Mouse (Mus musculus): ENCODE measurements around the gene Meioc. TPM values are rescaled to one million over a fixed set of nuclear protein-coding genes. Genes with fewer than 3 reads are reported as not detected.
A peak's percentile ranks its signal among the peaks of the same experiment; 100 is the strongest.

Meioc gene
- polyA plus RNA-seq (2015; fragmentation: Nextera tagmentation; extraction: Ambion mirVana), result 0.55 and 1.0 TPM in 2 replicates

DNA sequence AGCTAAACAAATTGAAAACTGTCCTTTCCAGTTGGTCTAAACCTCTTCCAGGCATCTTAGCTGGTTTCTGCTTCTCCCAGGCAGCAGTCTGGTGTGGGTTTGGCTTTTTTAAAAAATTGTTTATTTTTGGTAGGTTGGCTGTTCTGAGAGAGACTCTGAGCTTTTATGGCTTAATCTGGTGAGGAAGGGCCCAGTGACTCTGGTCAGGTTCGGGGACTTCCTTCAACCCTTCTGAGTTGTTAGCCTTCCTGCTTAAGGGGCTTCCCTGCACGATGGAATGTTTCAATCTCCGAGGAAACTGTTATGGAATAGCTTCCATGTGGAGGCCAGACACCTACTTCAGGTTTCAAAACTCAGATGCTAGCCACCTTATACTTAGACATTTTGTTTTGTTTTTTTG, at the start of gene Meioc:
Meioc (plus strand) TSS at position 301 of the 400 bp plus-strand sequence.
- no peak for ATAC-seq (ENCODE audit: insufficient read depth, low FRiP score, low read depth)
- WGBS, result 66% methylated on average over 3 of the region's 3 CpGs
- no peak within 1 kb of the TSS for H3K27ac ChIP-seq

GRCm38 (mm10) chr11:102619449-102619848, 44.1 kb upstream of the Meioc start:
- WGBS, result 62% methylated on average over 2 of the region's 2 CpGs
- Histone ChIP-seq H3K4me2 (no peak overlapping the region), H3K27me3 (replicated peaks) (no peaks in the 10 kb centered on the region), H3K4me1 (peaks cover 11% of the 10 kb centered on the region), H3K4me3 (replicated peaks) (no peak overlapping the region), H3K9ac (no peak overlapping the region), H3K9me3 (no peaks in the 10 kb centered on the region), H3K36me3 (no peaks in the 10 kb centered on the region), H3K27ac (no peak overlapping the region)
- ATAC-seq (ENCODE audit: insufficient read depth, low FRiP score, low read depth), result no peak

More for the DNA sequence above, at the start of gene Meioc:
- Histone ChIP-seq H3K4me1 (0 out of 2 replicates have a peak, but pooled peaks cover 5% of the 10 kb centered on the region), H3K27me3 (replicated peaks) (peaks cover 14% of the 10 kb centered on the region), H3K4me2 (no peak within 1 kb of the TSS), H3K9me3 (no peaks in the 10 kb centered on the region), H3K9ac (no peak within 1 kb of the TSS), H3K36me3 (no peaks in the 10 kb centered on the region), H3K4me3 (replicated peaks) (no peak within 1 kb of the TSS)

GRCm38 (mm10) chr11:102623876-102624789, 39.4 kb upstream of the Meioc start:
- Histone ChIP-seq H3K9me3 (no peaks in the 10 kb centered on the region), H3K4me3 (replicated peaks) (peak overlapping the region; percentile 28), H3K27me3 (replicated peaks) (no peaks in the 10 kb centered on the region), H3K27ac (peak overlapping the region; percentile 92), H3K4me2 (peak overlapping the region; percentile 48), H3K36me3 (no peaks in the 10 kb centered on the region), H3K4me1 (peaks cover 25% of the 10 kb centered on the region), H3K9ac (0 out of 2 replicates have a peak overlapping the region, but pooled peaks have one; percentile 5)
- WGBS, result 8% methylated on average over 17 of the region's 17 CpGs
- peak; percentile 89 for ATAC-seq (ENCODE audit: insufficient read depth, low FRiP score, low read depth)

DNA sequence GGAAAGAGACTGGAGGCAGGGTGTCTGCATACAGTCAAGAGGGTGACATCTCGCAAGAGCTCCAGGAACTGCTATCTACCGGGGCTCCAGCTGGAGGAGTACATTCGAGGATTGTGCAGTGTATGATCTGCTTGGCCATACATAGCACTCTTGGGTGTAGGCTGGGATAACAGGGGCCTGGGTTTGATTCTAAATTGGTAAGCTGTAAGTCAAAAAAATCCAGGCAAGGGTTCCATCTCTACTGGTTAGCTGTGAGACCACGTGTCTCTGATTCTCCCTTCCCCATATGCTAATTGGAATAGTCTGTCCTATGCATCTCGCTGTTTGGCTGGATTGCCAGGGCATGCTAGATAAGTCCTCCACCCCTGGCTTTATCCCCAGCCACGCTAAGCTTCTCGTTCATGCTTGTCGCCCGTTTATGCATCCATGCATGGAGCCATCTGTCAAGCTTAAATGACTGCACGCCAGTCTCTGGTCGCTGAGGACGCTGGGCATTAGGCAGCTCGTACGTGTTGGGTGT, 38.6 kb upstream of the Meioc start:
- H3K27me3 ChIP-seq (replicated peaks), result no peaks in the 10 kb centered on the region
- H3K9me3 ChIP-seq, result no peaks in the 10 kb centered on the region
- H3K9ac ChIP-seq, result no peak overlapping the region
- H3K36me3 ChIP-seq, result no peaks in the 10 kb centered on the region
- ATAC-seq (ENCODE audit: insufficient read depth, low FRiP score, low read depth), result peak; percentile 19; the same call in 1 of the 2 replicates
- H3K4me2 ChIP-seq, result peak overlapping the region; percentile 48
- H3K27ac ChIP-seq, result peak overlapping the region; percentile 92
- H3K4me1 ChIP-seq, result peaks cover 25% of the 10 kb centered on the region
- H3K4me3 ChIP-seq (replicated peaks), result no peak overlapping the region
- WGBS, result 26% methylated on average over 14 of the region's 14 CpGs

GRCm38 (mm10) chr11:102627171-102627931, 36.2 kb upstream of the Meioc start:
- ATAC-seq (ENCODE audit: insufficient read depth, low FRiP score, low read depth), result no peak
- peaks cover 39% of the 10 kb centered on the region for H3K4me1 ChIP-seq
- WGBS, result 84% methylated on average over 9 of the region's 9 CpGs
- H3K27me3 ChIP-seq (replicated peaks), result no peaks in the 10 kb centered on the region
- H3K4me3 ChIP-seq (replicated peaks), result no peak overlapping the region
- H3K4me2 ChIP-seq, result no peak overlapping the region
- H3K27ac ChIP-seq, result no peak overlapping the region
- no peaks in the 10 kb centered on the region for H3K9me3 ChIP-seq
- no peak overlapping the region for H3K9ac ChIP-seq
- no peaks in the 10 kb centered on the region for H3K36me3 ChIP-seq

- Histone ChIP-seq H3K9me3 (no peaks in the 10 kb centered on the region), H3K4me1 (peaks cover 43% of the 10 kb centered on the region), H3K27ac (no peak overlapping the region), H3K4me2 (no peak overlapping the region), H3K27me3 (replicated peaks) (no peaks in the 10 kb centered on the region), H3K4me3 (replicated peaks) (no peak overlapping the region), H3K9ac (no peak overlapping the region), H3K36me3 (no peaks in the 10 kb centered on the region)
- 66% methylated on average over 9 of the region's 9 CpGs for WGBS
- no peak for ATAC-seq (ENCODE audit: insufficient read depth, low FRiP score, low read depth)
Observed at GRCm38 (mm10) chr11:102628529-102628928, 35.0 kb upstream of the Meioc start.

DNA sequence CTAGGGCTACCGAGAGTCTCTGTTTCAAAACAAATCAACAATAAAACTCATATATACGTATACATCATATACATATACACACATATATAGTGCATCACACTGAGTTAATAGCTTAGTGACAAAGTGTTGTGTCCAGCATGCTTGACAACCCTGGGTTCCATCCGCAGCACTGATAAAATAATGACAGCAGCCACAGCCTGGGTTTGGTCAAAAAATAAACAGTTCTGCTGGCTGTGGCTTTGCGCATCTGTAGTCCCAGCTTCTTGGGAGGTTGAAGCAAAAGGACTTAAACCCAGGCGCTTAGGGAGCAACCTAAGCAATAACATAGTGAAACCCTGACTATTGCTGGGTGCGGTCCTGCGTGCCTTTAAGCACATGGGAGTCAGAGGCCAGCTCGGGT, 34.1 kb upstream of the Meioc start:
- Histone ChIP-seq H3K36me3 (no peaks in the 10 kb centered on the region), H3K9ac (no peak overlapping the region), H3K4me2 (no peak overlapping the region), H3K27ac (no peak overlapping the region), H3K4me3 (replicated peaks) (no peak overlapping the region), H3K4me1 (peaks cover 38% of the 10 kb centered on the region), H3K9me3 (no peaks in the 10 kb centered on the region), H3K27me3 (replicated peaks) (no peaks in the 10 kb centered on the region)
- WGBS, result 49% methylated on average over 8 of the region's 8 CpGs
- no peak for ATAC-seq (ENCODE audit: insufficient read depth, low FRiP score, low read depth)

GRCm38 (mm10) chr11:102630731-102631130, 32.8 kb upstream of the Meioc start:
- H3K4me1 ChIP-seq, result peaks cover 26% of the 10 kb centered on the region
- H3K9ac ChIP-seq, result no peak overlapping the region
- no peaks in the 10 kb centered on the region for H3K27me3 ChIP-seq (replicated peaks)
- 28% methylated on average over 7 of the region's 7 CpGs for WGBS
- H3K4me3 ChIP-seq (replicated peaks), result no peak overlapping the region
- H3K4me2 ChIP-seq, result no peak overlapping the region
- H3K36me3 ChIP-seq, result no peaks in the 10 kb centered on the region
- no peak for ATAC-seq (ENCODE audit: insufficient read depth, low FRiP score, low read depth)
- no peak overlapping the region for H3K27ac ChIP-seq
- H3K9me3 ChIP-seq, result no peaks in the 10 kb centered on the region

DNA sequence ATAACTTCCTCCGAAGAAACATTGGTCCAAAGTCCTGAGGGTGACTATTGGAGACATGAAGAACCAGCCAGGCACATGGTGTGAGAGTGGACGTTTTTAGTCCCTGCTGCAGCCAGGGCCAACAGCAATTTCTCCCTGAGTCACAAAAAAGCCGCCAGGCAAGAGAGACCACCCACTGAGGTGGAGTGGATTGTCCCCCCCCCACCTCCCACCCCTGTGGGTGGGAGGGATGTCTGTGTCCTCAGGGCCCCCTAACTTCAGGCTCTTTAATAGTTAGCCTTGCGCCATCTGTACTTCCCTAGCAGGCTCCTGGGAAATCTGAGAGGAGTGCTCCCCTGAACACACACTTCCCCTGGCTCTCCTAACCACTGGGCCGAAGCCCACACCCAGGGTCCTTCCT, 32.3 kb upstream of the Meioc start:
- H3K27me3 ChIP-seq (replicated peaks), result no peaks in the 10 kb centered on the region
- H3K9me3 ChIP-seq, result no peaks in the 10 kb centered on the region
- peaks cover 26% of the 10 kb centered on the region for H3K4me1 ChIP-seq
- no peak overlapping the region for H3K4me3 ChIP-seq (replicated peaks)
- no peak overlapping the region for H3K4me2 ChIP-seq
- no peaks in the 10 kb centered on the region for H3K36me3 ChIP-seq
- WGBS, result 38% methylated on average over 5 of the region's 5 CpGs
- H3K27ac ChIP-seq, result no peak overlapping the region
- no peak for ATAC-seq (ENCODE audit: insufficient read depth, low FRiP score, low read depth)
- no peak overlapping the region for H3K9ac ChIP-seq

GRCm38 (mm10) chr11:102632725-102633124, 30.8 kb upstream of the Meioc start:
- Histone ChIP-seq H3K4me1 (peaks cover 26% of the 10 kb centered on the region), H3K27ac (no peak overlapping the region), H3K9me3 (no peaks in the 10 kb centered on the region), H3K4me3 (replicated peaks) (no peak overlapping the region), H3K27me3 (replicated peaks) (no peaks in the 10 kb centered on the region), H3K9ac (no peak overlapping the region), H3K36me3 (no peaks in the 10 kb centered on the region), H3K4me2 (peak overlapping the region; percentile 41)
- 7% methylated on average over 11 of the region's 13 CpGs for WGBS
- ATAC-seq (ENCODE audit: insufficient read depth, low FRiP score, low read depth), result no peak

DNA sequence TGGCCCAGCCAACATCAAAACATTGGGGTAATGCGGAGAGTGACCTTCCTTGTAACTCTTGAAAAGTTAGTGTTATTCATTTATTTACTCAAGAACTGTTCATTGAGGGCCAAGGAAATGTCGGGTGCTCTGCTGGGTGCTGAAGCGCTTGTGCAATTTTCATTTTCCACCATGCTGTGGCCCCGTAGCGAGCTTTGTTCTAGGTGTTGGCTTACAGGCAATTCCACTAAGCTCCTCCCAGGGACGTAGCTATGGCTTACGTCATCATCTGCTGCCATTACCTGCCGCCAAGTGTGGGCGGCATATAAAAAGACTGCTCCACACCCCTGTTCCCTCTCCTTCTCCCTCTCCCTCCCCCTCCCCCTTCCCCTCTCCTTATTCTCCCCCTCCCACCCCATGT, 30.1 kb upstream of the Meioc start:
- peak overlapping the region; percentile 41 for H3K4me2 ChIP-seq
- H3K36me3 ChIP-seq, result no peaks in the 10 kb centered on the region
- 22% methylated on average over 9 of the region's 9 CpGs for WGBS
- H3K9ac ChIP-seq, result no peak overlapping the region
- 0 out of 2 replicates have a peak overlapping the region, but pooled peaks have one; percentile 6 for H3K4me3 ChIP-seq (replicated peaks)
- no peaks in the 10 kb centered on the region for H3K9me3 ChIP-seq
- peak overlapping the region; percentile 61 for H3K27ac ChIP-seq
- no peaks in the 10 kb centered on the region for H3K27me3 ChIP-seq (replicated peaks)
- no peak for ATAC-seq (ENCODE audit: insufficient read depth, low FRiP score, low read depth)
- peaks cover 26% of the 10 kb centered on the region for H3K4me1 ChIP-seq
